27 mouse cellular contexts compared by ENCODE assay signal in the genomic region with DNA sequence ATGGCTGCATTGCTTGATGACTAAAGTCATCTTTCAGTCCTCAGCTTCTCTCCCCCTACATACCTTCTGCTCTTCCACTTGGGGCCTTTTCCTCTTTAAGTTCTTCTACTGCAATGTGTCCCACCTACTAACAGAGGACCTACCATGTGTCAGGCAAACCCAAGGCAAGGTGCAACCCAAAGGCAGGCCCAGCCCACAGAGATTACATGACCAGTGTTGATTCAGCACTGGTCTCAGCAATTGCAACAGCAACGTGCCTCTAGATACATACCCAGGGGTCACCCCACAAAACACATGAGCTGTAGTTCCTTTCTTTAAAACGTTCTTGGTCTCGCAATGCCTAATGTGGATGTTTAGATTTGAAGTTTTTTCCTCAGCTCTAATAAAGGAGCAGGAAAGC. TPM values are rescaled to one million over a fixed set of nuclear protein-coding genes. Genes with fewer than 3 reads are reported as not detected.
DNase-seq lines count a peak whose midpoint lies in the region; ATAC-seq and TF ChIP-seq lines count a peak whose summit lies in the region.
"Had no signal": no experiment of that assay in that cellular context is flagged by ENCODE, and none has a peak within 500 bp of the region (broad histone marks: within the 10 kb centered on the region; RNA-seq: fewer than 3 reads in every experiment).

No protein-coding gene starts in this region.

- H3K4me2 ChIP-seq in midbrain, embryonic 14.5 days (ENCODE audit: low read length), result no peak overlapping the region
- H3K4me2 ChIP-seq: embryonic facial prominence, embryonic 12.5 days; embryonic facial prominence, embryonic 15.5 days; heart, embryonic 12.5 days; heart, embryonic 15.5 days; hindbrain, embryonic 14.5 days had no signal

- H3K9me3 ChIP-seq in midbrain, embryonic 14.5 days (ENCODE audit: control insufficient read depth, low read length), result no peaks in the 10 kb centered on the region
- H3K9me3 ChIP-seq: embryonic facial prominence, embryonic 12.5 days; embryonic facial prominence, embryonic 15.5 days; heart, embryonic 12.5 days; heart, embryonic 15.5 days had no signal

- peak; percentile 60 for ATAC-seq in megakaryocyte progenitor cell, adult 5-6 weeks (replicated peaks; ENCODE audit: poor library complexity)
- no peak for ATAC-seq in midbrain, embryonic 14.5 days (ENCODE audit: low FRiP score, low TSS enrichment)
- ATAC-seq: CD4-positive, CD25-positive, alpha-beta regulatory T cell, adult 4 months; forebrain, embryonic 14.5 days; hindbrain, postnatal 0 days; inflammation-experienced regulatory T-cells, adult 6 months; intestine, embryonic 16.5 days had no signal

- peaks cover 11% of the 10 kb centered on the region for H3K4me1 ChIP-seq in midbrain, embryonic 14.5 days (ENCODE audit: control insufficient read depth, insufficient read depth, low read length)

- no peak overlapping the region for H3K9ac ChIP-seq in midbrain, embryonic 14.5 days (replicated peaks; ENCODE audit: low read length)
- H3K9ac ChIP-seq: embryonic facial prominence, embryonic 12.5 days; embryonic facial prominence, embryonic 15.5 days; heart, embryonic 12.5 days; heart, embryonic 15.5 days; hindbrain, embryonic 14.5 days had no signal

- H3K4me3 ChIP-seq in layer of hippocampus, adult 2 months, result no peak overlapping the region
- H3K4me3 ChIP-seq in midbrain, embryonic 14.5 days (replicated peaks; ENCODE audit: low read depth, low read length), result no peak overlapping the region
- H3K4me3 ChIP-seq: embryonic facial prominence, embryonic 12.5 days; embryonic facial prominence, embryonic 15.5 days; heart, embryonic 12.5 days; heart, embryonic 15.5 days had no signal

- DNase-seq in heart, adult 11 months, result peak; percentile 88
- DNase-seq in heart, adult 9 months (ENCODE audit: low spot score in 2 of 2), result no peak
- DNase-seq in layer of hippocampus, adult 2 months (ENCODE audit: low spot score in 2 of 2), result no peak
- no peak for DNase-seq in layer of hippocampus, adult 9-11 months
- DNase-seq in midbrain, embryonic 14.5 days, result no peak
- DNase-seq: adrenal gland, adult 2 months; adrenal gland, postnatal 14 days; cerebellum, adult 11 months; cerebellum, adult 2 months; cerebellum, adult 9-11 months; cerebellum, postnatal 25 days; gastrocnemius, postnatal 10 days; heart, postnatal 10 days; heart, postnatal 4 days had no signal

- no peaks in the 10 kb centered on the region for H3K36me3 ChIP-seq in midbrain, embryonic 14.5 days (ENCODE audit: control insufficient read depth, insufficient read depth, low read length)
- H3K36me3 ChIP-seq: embryonic facial prominence, embryonic 12.5 days; embryonic facial prominence, embryonic 15.5 days; heart, embryonic 12.5 days; heart, embryonic 15.5 days had no signal

- H3K27me3 ChIP-seq in midbrain, embryonic 14.5 days (ENCODE audit: control insufficient read depth, insufficient read depth, low read length), result no peaks in the 10 kb centered on the region
- H3K27me3 ChIP-seq: embryonic facial prominence, embryonic 12.5 days; embryonic facial prominence, embryonic 15.5 days; heart, embryonic 12.5 days; heart, embryonic 15.5 days had no signal

- TF ChIP-seq CTCF in layer of hippocampus, adult 2 months (conservative IDR thresholded peaks at IDR 0.05), result no peak

- H3K27ac ChIP-seq in layer of hippocampus, adult 2 months, result 0 out of 2 replicates have a peak overlapping the region, but pooled peaks have one; percentile 1
- H3K27ac ChIP-seq in midbrain, embryonic 14.5 days (replicated peaks; ENCODE audit: low read depth, low read length), result no peak overlapping the region
- H3K27ac ChIP-seq: embryonic facial prominence, embryonic 12.5 days; embryonic facial prominence, embryonic 15.5 days; heart, embryonic 15.5 days; hindbrain, embryonic 14.5 days; hindbrain, postnatal 0 days had no signal

- 89% methylated on average over 3 of the region's 3 CpGs for WGBS in midbrain, embryonic 14.5 days

RNA-seq across cellular contexts. Expression of gene Zfp366, which starts 57.4 kb away (rescaled TPM):
- 1 to 10 TPM; 2.5 to 4.9 TPM for total RNA-seq in layer of hippocampus, adult 2 months (2021)
- total RNA-seq in megakaryocyte progenitor cell, adult 5-6 weeks (2015), result 0.17 and 0.57 TPM in 2 replicates
- total RNA-seq in megakaryocyte progenitor cell, adult 5-6 weeks (2017), result 0.10 and 0.29 TPM in 2 replicates
- 0.43 and 0.79 TPM in 2 replicates for polyA plus RNA-seq in midbrain, embryonic 14.5 days (2014; fragmentation: Nextera tagmentation; extraction: Ambion mirVana)
- total RNA-seq: MEL had no signal
- polyA plus RNA-seq: C2C12 had no signal
